Mouse (Mus musculus) gastrocnemius, postnatal 36 days (tissue): ENCODE results near the gene Rhog. TPM values are rescaled to one million over a fixed set of nuclear protein-coding genes. Genes with fewer than 3 reads are reported as not detected.
A peak's percentile ranks its signal among the peaks of the same experiment; 100 is the strongest.
"Not testable (repeated sequence)": the region's sequence is repeated elsewhere in the genome, so short reads cannot be mapped to it uniquely, and the experiment has no call there.

Experiments used
- DNase-seq, 2 experiments: peaks; one replicate each; pipeline ENCODE4 v3.0.0; 2022
- intact Hi-C: fragments of 180-260 bp; cut with DNase I; formaldehyde crosslinking; loops from one replicate; pipeline ENCODE4 v1.15.1; 2025
- long read RNA-seq, 2 experiments: library from polyadenylated mRNA; stranded (forward); transcript quantifications; one replicate each; pipeline ENCODE4 v2.0.0; 2021
- total RNA-seq, 2 experiments: library from RNA; stranded (reverse); gene quantifications; 2 replicates each; pipeline ENCODE4 v1.2.3; 2021

The Rhog gene
- 10 to 100 TPM; 15.6 to 15.7 TPM for total RNA-seq
- long read RNA-seq, experiment 1, transcript Rhog-201 (2 exons, 1,269 nt) = major isoform, 5 of 6 reads
- long read RNA-seq, experiment 1, partial matches to known transcripts = 0 of 6 reads
- long read RNA-seq, experiment 1, other reads (novel, unspliced or antisense) = 1 of 6 reads
- long read RNA-seq, experiment 2, transcript Rhog-201 (2 exons, 1,269 nt) = major isoform, 6 of 7 reads
- long read RNA-seq, experiment 2, partial matches to known transcripts = 0 of 7 reads
- long read RNA-seq, experiment 2, other reads (novel, unspliced or antisense) = 1 of 7 reads

- no peak for DNase-seq
These were observed at the start of gene Rhog for GRCm38 (mm10) chr7:102255954-102256353. Gene Rhog (minus strand): TSS chr7:102256054.

GRCm38 (mm10) chr7:102305596-102305995 lies 49.7 kb upstream of the Rhog start:
- DNase-seq = peak in 1 of 2 experiments; percentile 14
- intact Hi-C loops = no loop called here

More at GRCm38 (mm10) chr7:102255954-102256353, at the start of gene Rhog:
- intact Hi-C loops = loop anchor here (10.0 kb wide), 1 partner anchor 601 kb away; no protein-coding TSS in a partner anchor

GRCm38 (mm10) chr7:102302471-102302870 lies 46.6 kb upstream of the Rhog start:
- DNase-seq = no peak
- intact Hi-C loops = no loop called here

- intact Hi-C loops = no loop called here
- DNase-seq = no peak
These were observed 44.9 kb upstream of the Rhog start for GRCm38 (mm10) chr7:102300761-102301160.

DNA sequence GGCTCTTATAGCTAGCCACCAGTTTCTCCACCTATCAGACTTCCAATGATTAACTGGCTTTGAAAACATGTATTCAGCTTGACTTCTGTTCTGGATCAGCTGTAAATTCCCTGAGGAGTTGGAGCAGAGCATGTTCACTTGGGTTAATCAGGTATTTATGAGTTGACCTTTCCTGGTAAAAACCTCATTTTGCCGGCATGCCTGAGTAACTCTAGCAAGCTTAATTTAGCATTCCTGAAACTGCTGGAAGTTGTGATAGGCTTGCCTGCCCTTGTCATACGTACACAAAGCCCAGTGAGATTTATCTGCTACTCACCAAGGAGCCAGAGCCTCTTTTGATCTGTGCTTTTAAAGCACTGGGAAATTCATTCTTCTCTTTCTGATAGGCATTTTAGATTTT lies 37.4 kb upstream of the Rhog start:
- intact Hi-C loops = no loop called here
- DNase-seq = no peak

GRCm38 (mm10) chr7:102292228-102292627 lies 36.4 kb upstream of the Rhog start:
- DNase-seq = no peak
- intact Hi-C loops = no loop called here

DNA sequence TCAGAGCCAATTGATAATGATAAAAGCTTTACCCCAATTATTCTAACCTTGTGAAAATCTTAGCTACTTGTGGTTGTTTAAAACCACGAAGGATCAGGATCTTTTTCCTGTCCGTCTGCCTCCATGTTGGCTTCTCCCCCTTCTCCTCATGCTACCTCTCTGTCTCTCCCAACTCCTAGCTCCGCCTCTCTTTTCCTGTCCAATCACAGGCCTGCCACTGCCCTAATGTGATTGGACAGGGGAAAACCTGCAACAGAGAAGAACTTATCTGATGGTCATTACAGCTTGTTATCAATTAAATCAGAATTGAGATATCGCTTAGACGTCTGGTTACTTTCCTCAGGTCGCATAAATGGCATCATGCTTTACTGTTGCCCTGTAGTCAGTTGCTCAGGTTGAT lies 33.6 kb upstream of the Rhog start:
- no peak for DNase-seq
- intact Hi-C loops = no loop called here

DNA sequence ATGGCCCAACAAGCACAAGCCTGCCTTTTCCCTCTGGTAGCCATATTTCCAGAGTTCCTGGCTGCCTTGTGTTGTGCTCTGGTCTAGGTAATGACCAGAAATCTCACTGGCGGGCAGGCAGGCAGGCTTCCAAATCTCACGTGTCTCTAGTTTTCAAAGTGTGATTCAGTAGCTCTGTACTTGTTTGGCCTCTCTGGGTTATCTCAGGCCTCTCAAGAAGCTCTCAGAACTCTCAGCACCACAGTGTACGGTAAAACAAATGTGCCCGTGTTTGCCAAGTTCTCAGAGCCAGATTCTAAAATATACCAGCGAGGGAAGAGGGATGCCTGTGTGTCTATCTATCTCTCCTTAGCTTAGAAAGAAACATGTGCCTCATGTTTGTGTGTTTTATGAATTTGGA lies 26.4 kb upstream of the Rhog start:
- no peak for DNase-seq
- intact Hi-C loops = no loop called here

GRCm38 (mm10) chr7:102281403-102281802 lies 25.5 kb upstream of the Rhog start:
- intact Hi-C loops = no loop called here
- no peak for DNase-seq

- intact Hi-C loops = no loop called here
These were observed 16.6 kb upstream of the Rhog start for GRCm38 (mm10) chr7:102272422-102272948.

GRCm38 (mm10) chr7:102268395-102268748 lies 12.5 kb upstream of the Rhog start:
- intact Hi-C loops = no loop called here
- DNase-seq = no peak

More at GRCm38 (mm10) chr7:102272422-102272948, 16.6 kb upstream of the Rhog start:
- peak; percentile 33 to 63 for DNase-seq

DNA sequence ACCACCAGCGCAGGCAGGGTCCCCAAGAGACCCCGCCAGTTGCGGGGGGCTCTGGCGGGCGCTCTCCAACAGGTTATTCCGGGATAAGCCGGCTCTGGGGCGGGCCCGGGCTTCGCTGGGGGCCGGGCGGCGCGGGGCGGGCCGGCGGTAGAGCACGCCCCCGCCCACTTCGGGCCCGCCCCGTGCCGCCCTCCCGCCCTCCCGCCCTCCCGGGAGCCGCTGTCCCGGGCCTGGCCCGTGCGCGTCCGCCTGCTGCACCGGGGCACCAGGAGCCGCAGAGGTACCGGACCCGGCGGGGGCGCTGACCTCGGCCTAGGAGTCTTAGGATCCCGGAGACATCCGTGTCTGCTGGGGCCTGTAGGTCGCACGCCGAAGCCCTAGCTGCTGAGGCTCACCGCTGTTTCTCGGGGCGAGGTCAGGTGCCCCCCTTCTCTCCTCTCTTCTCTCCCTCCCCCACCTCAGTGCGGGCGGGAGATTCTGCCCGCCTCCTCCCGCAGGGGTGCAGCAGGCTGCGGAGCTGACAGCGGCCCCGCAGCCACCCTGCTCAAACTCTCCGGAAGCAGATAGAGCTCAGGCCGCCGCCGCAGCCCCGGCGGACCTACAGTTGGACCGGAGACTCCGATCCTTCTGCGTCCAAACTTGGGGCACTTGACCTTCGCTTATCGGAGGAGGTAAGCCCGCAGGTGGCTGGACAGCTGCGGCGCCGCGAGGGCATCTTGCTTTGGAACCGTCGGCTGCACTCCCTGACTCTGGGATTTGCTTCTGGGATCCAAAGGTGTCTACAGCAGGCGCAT lies 11.9 kb upstream of the Rhog start, which contains the start of gene Stim1:
Gene Stim1 (plus strand): TSS at position 206 of the 794 bp plus-strand sequence.
- DNase-seq = peak; percentile 64 to 67
- intact Hi-C loops = loop anchor here (1.0 kb wide), 1 partner anchor 150 kb away; no protein-coding TSS in a partner anchor

DNA sequence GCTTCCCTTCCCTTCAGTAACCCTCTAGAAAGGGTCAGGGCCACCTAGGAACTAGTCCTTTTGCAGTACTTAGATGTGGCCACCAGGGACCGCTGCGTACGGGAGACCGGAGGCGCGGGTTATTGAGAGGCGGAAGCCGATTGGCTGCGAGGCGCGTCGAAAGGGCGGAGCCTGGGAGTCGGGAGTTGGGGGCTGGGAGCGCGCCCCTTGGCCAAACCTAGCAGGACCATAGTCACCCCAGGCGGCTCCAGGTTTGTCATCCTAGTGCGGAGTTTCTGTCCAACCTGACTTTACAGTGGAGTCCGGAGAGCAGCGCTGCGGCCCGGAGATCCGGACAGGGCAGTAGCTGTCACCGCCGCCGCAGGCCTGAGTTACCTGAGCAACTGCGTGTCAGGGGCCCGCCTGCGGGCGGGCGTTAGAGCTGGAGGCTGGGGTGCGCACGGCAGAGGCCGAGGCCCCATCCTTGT lies 11.3 kb upstream of the Rhog start:
- intact Hi-C loops = loop anchor here (1.0 kb wide), 1 partner anchor 150 kb away; no protein-coding TSS in a partner anchor
- peak; percentile 94 to 95 for DNase-seq

DNA sequence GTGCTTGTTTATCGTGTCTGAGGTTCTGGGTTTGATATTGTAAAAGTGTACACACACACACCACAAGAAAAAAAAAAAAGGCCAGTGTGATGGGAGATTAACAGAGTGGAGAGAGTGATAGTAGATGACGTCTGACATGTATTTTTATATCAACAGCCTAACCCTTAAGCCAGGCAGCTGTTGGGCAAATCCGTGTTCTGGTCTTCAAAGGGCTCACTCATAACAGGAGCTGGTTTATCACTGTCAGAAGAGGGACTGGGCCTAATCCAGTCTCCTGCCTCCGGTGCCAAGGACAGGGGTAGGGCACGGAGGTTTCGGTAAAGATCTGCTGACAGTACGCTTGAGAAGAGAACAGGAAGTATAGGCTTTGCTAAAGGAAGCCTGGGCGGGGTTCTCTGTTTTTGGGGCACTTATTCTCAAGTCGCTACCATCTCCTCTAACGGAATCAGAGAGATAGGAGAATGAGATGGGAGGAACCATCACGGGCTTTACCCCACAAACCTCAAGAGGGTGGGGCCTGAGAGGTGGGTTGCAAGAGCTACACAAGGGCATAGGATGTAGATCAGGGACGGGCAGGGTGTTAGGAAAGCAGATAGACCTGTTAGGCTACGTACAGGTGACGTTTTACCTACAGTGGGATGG lies 10.7 kb upstream of the Rhog start:
- DNase-seq = no peak
- intact Hi-C loops = loop anchor here (1.0 kb wide), 1 partner anchor 151 kb away; no protein-coding TSS in a partner anchor

DNA sequence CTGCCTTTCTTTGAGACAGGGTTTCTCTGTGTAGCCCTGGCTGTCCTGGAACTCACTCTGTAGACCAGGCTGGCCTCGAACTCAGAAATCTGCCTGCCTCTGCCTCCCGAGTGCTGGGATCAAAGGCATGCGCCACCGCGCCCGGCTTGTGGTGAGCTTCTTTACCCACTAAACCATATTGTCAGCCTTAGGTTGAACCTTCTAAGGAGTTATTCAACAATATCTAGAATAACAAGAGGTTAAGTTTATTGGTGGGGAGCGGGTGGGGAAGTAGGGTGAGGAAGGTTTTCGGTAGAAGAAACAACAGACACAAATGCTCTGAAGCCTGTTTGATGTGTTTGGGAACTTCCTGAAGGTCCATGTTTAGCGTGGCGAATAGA lies 10.2 kb upstream of the Rhog start:
- intact Hi-C loops, DNase-seq: not testable (repeated sequence)

- no peak for DNase-seq
These were observed 7.2 kb upstream of the Rhog start for GRCm38 (mm10) chr7:102263020-102263419.

DNA sequence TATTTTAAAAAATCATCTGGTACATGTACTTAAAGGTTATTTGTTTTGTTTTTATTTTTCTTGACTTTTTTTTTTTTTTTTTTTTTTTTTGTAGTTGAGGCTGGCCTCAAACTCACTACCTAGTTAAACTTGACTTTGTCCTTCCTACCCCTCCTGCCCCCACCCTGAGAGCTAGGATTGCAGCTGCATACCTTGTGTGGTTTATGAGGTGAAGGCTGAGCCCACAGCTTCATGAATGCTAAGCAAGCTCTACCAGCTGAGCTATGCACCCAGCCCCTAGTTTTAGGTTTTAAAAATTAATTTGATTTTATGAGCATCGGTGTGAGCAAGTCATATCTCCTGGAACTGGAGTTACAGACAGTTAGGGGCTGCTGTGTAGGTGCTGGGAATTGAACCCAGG lies 4.7 kb upstream of the Rhog start:
- DNase-seq = no peak
- intact Hi-C loops = no loop called here

More at GRCm38 (mm10) chr7:102263020-102263419, 7.2 kb upstream of the Rhog start:
- intact Hi-C loops = no loop called here

- intact Hi-C loops = loop anchor here (10.0 kb wide), 1 partner anchor 605 kb away; no protein-coding TSS in a partner anchor
These were observed 4.0 kb upstream of the Rhog start for GRCm38 (mm10) chr7:102259716-102260479.

DNA sequence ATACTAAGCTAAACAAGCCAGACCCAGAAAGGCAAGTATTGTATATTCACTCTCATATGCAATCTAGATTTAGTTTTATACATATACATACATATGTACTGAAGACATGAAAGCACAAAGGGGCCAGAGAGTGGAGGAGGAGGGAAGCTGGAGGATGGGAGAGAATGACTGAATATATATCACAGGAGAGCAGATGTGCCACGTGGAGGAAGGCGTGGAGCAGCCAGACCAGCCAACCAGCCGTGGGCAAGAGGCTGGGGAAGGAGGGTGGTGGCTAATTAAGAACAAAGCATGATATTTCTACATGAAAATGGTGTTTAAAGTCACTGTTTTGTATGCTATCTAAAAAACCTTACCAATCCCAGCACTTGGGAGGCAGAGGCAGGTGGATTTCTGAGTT lies 2.9 kb upstream of the Rhog start:
- intact Hi-C loops = loop anchor here (10.0 kb wide), 1 partner anchor 604 kb away; no protein-coding TSS in a partner anchor

More at GRCm38 (mm10) chr7:102259716-102260479, 4.0 kb upstream of the Rhog start:
- DNase-seq = no peak

More for the DNA sequence above, 2.9 kb upstream of the Rhog start:
- DNase-seq = no peak
